Mouse (Mus musculus): ENCODE measurements around the gene Cdc42se1. TPM values are rescaled to one million over a fixed set of nuclear protein-coding genes. Genes with fewer than 3 reads are reported as not detected.
"Not testable (repeated sequence)": the region's sequence is repeated elsewhere in the genome, so short reads cannot be mapped to it uniquely, and the experiment has no call there.

Gene Cdc42se1
- total and polyA plus RNA-seq, 3 experiments, result 55.3 to 128 (median 71.1) TPM

GRCm38 (mm10) chr3:95212889-95213608 is 15.5 kb upstream of the Cdc42se1 start:
- Histone ChIP-seq H3K79me2 (replicated peaks; ENCODE audit: control insufficient read depth, extremely low read depth, insufficient read depth, poor library complexity, severe bottlenecking) (peaks cover 12% of the 10 kb centered on the region), H3K36me3 (replicated peaks in 1 of 2; ENCODE audit: control insufficient read depth in 1 of 2, insufficient read depth in 1 of 2, low read length in 1 of 2) (peaks cover 18 to 64% of the 10 kb centered on the region in 2 experiments)
- TF ChIP-seq MYC (IDR thresholded peaks at IDR 0.05; ENCODE audit: low read depth, low read length) (0 out of 2 replicates have a peak, but pooled peaks have one; percentile 48), ZNF384 (IDR thresholded peaks at IDR 0.05; ENCODE audit: low read depth, low read length) (peak; percentile 79), CTCF (conservative IDR thresholded peaks at IDR 0.05 in 1 of 2, IDR thresholded peaks at IDR 0.05 in 1 of 2; ENCODE audit: low read depth in 2 of 2, low read length in 2 of 2) (peak in 1 of 2 experiments; percentile 36; a peak in 1 of 4 replicates)
- H3K9me3 ChIP-seq (replicated peaks; ENCODE audit: low read length); DNase-seq (ENCODE audit: extremely low read depth); H3K27ac ChIP-seq (ENCODE audit: insufficient read depth, low read depth); H3K4me3 ChIP-seq (replicated peaks in 1 of 3; ENCODE audit: low read depth in 2 of 3, low read length in 2 of 3, poor library complexity in 1 of 3); dilution Hi-C loops (cut with MboI; ENCODE audit: extremely low pct_ligation_motif_present, extremely low pct_unique_long_range_greater_than_20kb, low sequenced_read_pairs); H3K27me3 ChIP-seq (replicated peaks); H3K4me1 ChIP-seq (ENCODE audit: control insufficient read depth in 1 of 2, insufficient read depth in 2 of 2); H3K9ac ChIP-seq (ENCODE audit: insufficient read depth, low read depth); H3K4me2 ChIP-seq (ENCODE audit: insufficient read depth, low read depth, poor library complexity, severe bottlenecking): not testable (repeated sequence)
- in situ Hi-C loops (cut with MboI; ENCODE audit: low pct_ligation_motif_present, low pct_unique_long_range_greater_than_20kb, low sequenced_read_pairs), result loop anchor here (10.0 kb wide), 1 partner anchor 68 kb away; the partner anchor contains the start of gene Tnfaip8l2

GRCm38 (mm10) chr3:95213609-95213975 is 14.9 kb upstream of the Cdc42se1 start:
- TF ChIP-seq JUND (conservative IDR thresholded peaks at IDR 0.05; ENCODE audit: low read depth, low read length), result no peak
- in situ Hi-C loops (cut with MboI; ENCODE audit: low pct_ligation_motif_present, low pct_unique_long_range_greater_than_20kb, low sequenced_read_pairs) (loop anchor here (10.0 kb wide), 1 partner anchor 69 kb away; the partner anchor contains the start of gene Tnfaip8l2), dilution Hi-C loops (cut with MboI; ENCODE audit: extremely low pct_ligation_motif_present, extremely low pct_unique_long_range_greater_than_20kb, low sequenced_read_pairs) (no loop called here)
- no peak for DNase-seq (ENCODE audit: extremely low read depth)
- no peak overlapping the region for H3K27ac ChIP-seq (ENCODE audit: insufficient read depth, low read depth)
- peaks cover 0 to 9% of the 10 kb centered on the region in 2 experiments; a peak in 1 of 4 replicates for H3K4me1 ChIP-seq (ENCODE audit: control insufficient read depth in 1 of 2, insufficient read depth in 2 of 2)
- no peak overlapping the region for H3K4me2 ChIP-seq (ENCODE audit: insufficient read depth, low read depth, poor library complexity, severe bottlenecking)
- H3K36me3 ChIP-seq (replicated peaks in 1 of 2; ENCODE audit: control insufficient read depth in 1 of 2, insufficient read depth in 1 of 2, low read length in 1 of 2), result peaks cover 15 to 59% of the 10 kb centered on the region in 2 experiments
- H3K4me3 ChIP-seq (replicated peaks in 1 of 3; ENCODE audit: low read depth in 2 of 3, low read length in 2 of 3, poor library complexity in 1 of 3), result no peak overlapping the region
- H3K27me3 ChIP-seq (replicated peaks), result no peaks in the 10 kb centered on the region
- no peaks in the 10 kb centered on the region for H3K9me3 ChIP-seq (replicated peaks; ENCODE audit: low read length)
- H3K79me2 ChIP-seq (replicated peaks; ENCODE audit: control insufficient read depth, extremely low read depth, insufficient read depth, poor library complexity, severe bottlenecking), result peaks cover 12% of the 10 kb centered on the region
- no peak overlapping the region for H3K9ac ChIP-seq (ENCODE audit: insufficient read depth, low read depth)

- peak overlapping the region; percentile 99 for H3K9ac ChIP-seq (ENCODE audit: insufficient read depth, low read depth)
- no peak for DNase-seq (ENCODE audit: extremely low read depth)
- TF ChIP-seq EP300 (IDR thresholded peaks at IDR 0.05; ENCODE audit: low read length) (peak; percentile 39; the same call in 1 of the 2 replicates), ZNF384 (IDR thresholded peaks at IDR 0.05; ENCODE audit: low read depth, low read length) (peak; percentile 71), RCOR1 (conservative IDR thresholded peaks at IDR 0.05; ENCODE audit: low read depth, low read length) (no peak), MEF2A (IDR thresholded peaks at IDR 0.05; ENCODE audit: borderline replicate concordance, low read depth, low read length) (no peak)
- H3K9me3 ChIP-seq (replicated peaks; ENCODE audit: low read length), result no peaks in the 10 kb centered on the region
- H3K4me1 ChIP-seq (ENCODE audit: control insufficient read depth in 1 of 2, insufficient read depth in 2 of 2), result peaks cover 0 to 24% of the 10 kb centered on the region in 2 experiments; a peak in 1 of 4 replicates
- peaks cover 15% of the 10 kb centered on the region for H3K79me2 ChIP-seq (replicated peaks; ENCODE audit: control insufficient read depth, extremely low read depth, insufficient read depth, poor library complexity, severe bottlenecking)
- H3K36me3 ChIP-seq (replicated peaks in 1 of 2; ENCODE audit: control insufficient read depth in 1 of 2, insufficient read depth in 1 of 2, low read length in 1 of 2), result peaks cover 28 to 60% of the 10 kb centered on the region in 2 experiments
- peak overlapping the region; percentile 76 for H3K4me2 ChIP-seq (ENCODE audit: insufficient read depth, low read depth, poor library complexity, severe bottlenecking)
- dilution Hi-C loops (cut with MboI; ENCODE audit: extremely low pct_ligation_motif_present, extremely low pct_unique_long_range_greater_than_20kb, low sequenced_read_pairs), result no loop called here
- peak overlapping the region; percentile 61 to 89 (median 79) for H3K4me3 ChIP-seq (replicated peaks in 1 of 3; ENCODE audit: low read depth in 2 of 3, low read length in 2 of 3, poor library complexity in 1 of 3)
- no peaks in the 10 kb centered on the region for H3K27me3 ChIP-seq (replicated peaks)
- peak overlapping the region; percentile 94; the same call in 1 of the 2 replicates for H3K27ac ChIP-seq (ENCODE audit: insufficient read depth, low read depth)
- in situ Hi-C loops (cut with MboI; ENCODE audit: low pct_ligation_motif_present, low pct_unique_long_range_greater_than_20kb, low sequenced_read_pairs), result loop anchor here (10.0 kb wide), 1 partner anchor 72 kb away; the partner anchor contains the start of gene Tnfaip8l2
These were observed 11.8 kb upstream of the Cdc42se1 start for GRCm38 (mm10) chr3:95216655-95217254.
